ENCODE assay signal across 8 mouse cellular contexts in genomic region chr13:54282149-54282860, GRCm38 (mm10).
DNase-seq lines count a peak whose midpoint lies in the region; ATAC-seq and TF ChIP-seq lines count a peak whose summit lies in the region.

No protein-coding gene starts in this region.

- H3K4me2 ChIP-seq in lung, embryonic 16.5 days (ENCODE audit: low read depth, low read length), result peak overlapping the region; percentile 49
- peak overlapping the region; percentile 35; the same call in 1 of the 2 replicates for H3K4me2 ChIP-seq in intestine, embryonic 14.5 days (ENCODE audit: low read length)

- no peak overlapping the region for H3K27ac ChIP-seq in lung, embryonic 16.5 days (ENCODE audit: low read length)
- no peak overlapping the region for H3K27ac ChIP-seq in intestine, embryonic 14.5 days (ENCODE audit: low read depth)
- H3K27ac ChIP-seq in small intestine, adult 2 months (ENCODE audit: insufficient read depth, low read depth, low read length), result no peak overlapping the region

- H3K4me3 ChIP-seq in lung, embryonic 16.5 days (ENCODE audit: low read length), result peak overlapping the region; percentile 18
- H3K4me3 ChIP-seq in intestine, embryonic 14.5 days (ENCODE audit: low read depth, low read length), result peak overlapping the region; percentile 4; the same call in 1 of the 2 replicates
- peak overlapping the region; percentile 19 for H3K4me3 ChIP-seq in small intestine, adult 2 months (ENCODE audit: low read depth, low read length)

- H3K27me3 ChIP-seq in lung, embryonic 16.5 days (ENCODE audit: control insufficient read depth, insufficient read depth, low read depth, low read length), result peaks cover 6% of the 10 kb centered on the region
- no peaks in the 10 kb centered on the region; the same call in 1 of the 2 replicates for H3K27me3 ChIP-seq in intestine, embryonic 14.5 days (replicated peaks; ENCODE audit: control insufficient read depth, insufficient read depth, low read length)
- no peaks in the 10 kb centered on the region for H3K27me3 ChIP-seq in small intestine, adult 2 months (ENCODE audit: control insufficient read depth, insufficient read depth, low read length)

- no peak for TF ChIP-seq POLR2A in small intestine, adult 2 months (IDR thresholded peaks at IDR 0.05; ENCODE audit: low read depth, low read length)

- peaks cover 2% of the 10 kb centered on the region; the same call in 1 of the 2 replicates for H3K9me3 ChIP-seq in lung, embryonic 16.5 days (ENCODE audit: control insufficient read depth, low read length)
- peaks cover 2% of the 10 kb centered on the region; the same call in 1 of the 2 replicates for H3K9me3 ChIP-seq in intestine, embryonic 14.5 days (ENCODE audit: control insufficient read depth, low read length)

- TF ChIP-seq CTCF in small intestine, adult 2 months (IDR thresholded peaks at IDR 0.05; ENCODE audit: extremely low read depth, insufficient read length, insufficient replicate concordance, low read depth, low read length), result no peak

- no peaks in the 10 kb centered on the region for H3K36me3 ChIP-seq in lung, embryonic 16.5 days (ENCODE audit: control insufficient read depth, insufficient read depth, low read length)
- H3K36me3 ChIP-seq in intestine, embryonic 14.5 days (ENCODE audit: control insufficient read depth, insufficient read depth, low read length), result no peaks in the 10 kb centered on the region
- H3K36me3 ChIP-seq in small intestine, adult 2 months (ENCODE audit: control insufficient read depth, insufficient read depth, low read length), result no peaks in the 10 kb centered on the region

- no peak for ATAC-seq in lung, embryonic 16.5 days (ENCODE audit: low read depth)
- ATAC-seq in intestine, embryonic 14.5 days (replicated peaks; ENCODE audit: low FRiP score, low TSS enrichment, low read depth), result no peak
- no peak for ATAC-seq in CD4-positive, CD25-positive, alpha-beta regulatory T cell, adult 4 months

- peaks cover 10% of the 10 kb centered on the region for H3K4me1 ChIP-seq in lung, embryonic 16.5 days (replicated peaks; ENCODE audit: control insufficient read depth, insufficient read depth, low read length)
- no peaks in the 10 kb centered on the region for H3K4me1 ChIP-seq in intestine, embryonic 14.5 days (replicated peaks; ENCODE audit: control insufficient read depth, insufficient read depth, low read length)
- H3K4me1 ChIP-seq in small intestine, adult 2 months (ENCODE audit: control insufficient read depth, insufficient read depth, insufficient read length, low read length), result peaks cover 2% of the 10 kb centered on the region; the same call in 1 of the 2 replicates

- 9% methylated on average over 17 of the region's 17 CpGs for WGBS in lung, embryonic 16.5 days
- WGBS in intestine, embryonic 14.5 days, result 17% methylated on average over 17 of the region's 17 CpGs
- WGBS in small intestine, adult 2 months, result 11% methylated on average over 17 of the region's 17 CpGs

- DNase-seq in adrenal gland, postnatal 14 days, result peak; percentile 23
- DNase-seq in adrenal gland, adult 18-20 months (ENCODE audit: low spot score in 2 of 2), result no peak
- DNase-seq in lung, adult 18-20 months, result no peak
- DNase-seq in intestine, embryonic 14.5 days (ENCODE audit: low spot score), result no peak
- DNase-seq in gastrocnemius, postnatal 10 days, result no peak

- H3K9ac ChIP-seq in lung, embryonic 16.5 days (ENCODE audit: low read length), result no peak overlapping the region
- H3K9ac ChIP-seq in intestine, embryonic 14.5 days (ENCODE audit: low read length), result no peak overlapping the region
